Mouse (Mus musculus) fat pad, adult 2 months (tissue): ENCODE measurements around the gene Stk33.
"Not testable (repeated sequence)": the region's sequence is repeated elsewhere in the genome, so short reads cannot be mapped to it uniquely, and the experiment has no call there.

ENCODE experiments used
- DNase-seq: peaks from one replicate; pipeline ENCODE4 v3.0.0-alpha.2; 2011; ENCODE audit warnings: low read depth, low spot score; ENCODE audit errors: extremely low read depth

The Stk33 gene

GRCm38 (mm10) chr7:109438781-109439591, at the start of gene Stk33:
Stk33 (minus strand) TSS chr7:109439081.
- DNase-seq = no peak

DNA sequence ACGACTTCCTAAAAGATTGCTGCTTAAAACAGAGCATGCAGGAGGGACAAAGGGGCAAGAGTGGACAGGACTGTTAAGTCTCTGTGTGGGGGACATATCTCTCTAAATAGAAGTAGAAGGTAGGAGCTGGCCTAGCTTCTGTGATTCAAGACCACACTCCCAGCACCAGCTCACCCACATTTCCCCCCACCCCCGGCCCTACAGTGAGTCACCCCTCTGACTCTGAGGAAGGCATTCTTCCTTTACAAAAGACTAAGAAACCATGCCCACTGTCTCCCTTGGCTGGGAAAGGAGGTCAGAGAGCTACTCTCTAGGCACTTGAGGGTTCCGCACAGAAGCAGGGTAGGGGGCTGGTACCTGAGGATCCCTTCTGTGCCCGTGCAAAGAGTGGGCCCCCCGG, 45.3 kb upstream of the Stk33 start:
- DNase-seq = no peak

- no peak for DNase-seq
Measured at GRCm38 (mm10) chr7:109480765-109481197, 41.9 kb upstream of the Stk33 start.

DNA sequence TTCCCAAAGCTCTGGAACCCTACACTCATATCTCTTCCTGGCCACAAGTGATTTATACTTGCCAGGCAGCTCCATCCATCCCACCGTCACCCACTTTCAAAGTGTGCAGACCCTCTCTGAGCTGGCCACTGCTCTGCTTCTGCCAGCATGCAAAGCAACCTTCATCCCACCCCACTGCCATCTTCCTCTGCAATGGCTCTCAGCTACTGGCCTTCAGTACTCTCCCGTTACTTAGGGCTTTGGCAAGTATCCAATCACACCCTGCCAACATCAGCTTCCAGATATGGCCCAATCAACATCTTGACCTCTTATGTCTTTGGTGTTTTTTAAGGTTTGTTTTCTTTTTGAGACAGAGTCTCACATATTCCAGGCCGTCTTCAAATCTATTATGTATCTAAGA, 39.0 kb upstream of the Stk33 start:
- DNase-seq = no peak

DNA sequence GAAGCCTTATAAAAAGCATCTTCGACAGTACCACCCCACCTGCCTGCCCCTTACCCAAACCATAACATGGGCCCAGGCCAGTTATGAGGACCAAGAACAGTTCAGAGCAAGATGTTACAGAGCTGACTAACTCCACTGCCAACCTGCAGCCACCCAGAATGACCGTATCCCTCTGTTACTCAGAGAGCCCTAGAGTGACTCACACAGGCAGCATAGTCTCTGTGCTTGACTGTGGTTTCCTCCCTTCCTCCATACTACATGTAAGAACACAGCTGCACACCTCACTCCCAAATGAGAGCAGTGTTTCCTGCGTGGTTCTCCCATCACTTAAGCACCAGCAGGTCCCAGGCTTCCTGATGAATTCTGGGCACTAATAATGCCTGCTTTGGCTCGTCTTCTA, 31.8 kb upstream of the Stk33 start:
- no peak for DNase-seq

DNA sequence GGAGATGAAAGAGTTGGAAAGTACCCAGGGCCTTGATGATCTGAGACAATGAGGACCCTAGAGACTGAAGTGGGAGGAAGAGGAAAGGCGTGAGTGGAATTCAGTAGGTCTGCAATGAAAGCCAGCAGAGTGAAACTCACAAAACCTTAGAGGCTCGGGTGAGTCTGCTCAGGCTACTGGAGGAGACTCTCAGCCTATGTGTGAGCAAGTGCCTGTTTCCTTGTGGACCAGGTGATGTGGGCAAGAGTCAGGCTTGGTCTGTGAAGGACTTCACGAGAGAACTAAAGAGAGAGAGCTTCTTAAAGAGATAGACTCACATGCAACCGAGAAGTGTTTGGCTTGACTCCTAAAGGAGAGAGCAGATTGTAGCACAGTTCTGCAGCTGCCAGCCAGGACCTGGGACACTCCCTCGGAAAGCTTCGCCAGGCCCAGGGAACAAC, 29.4 kb upstream of the Stk33 start:
- DNase-seq = no peak

DNA sequence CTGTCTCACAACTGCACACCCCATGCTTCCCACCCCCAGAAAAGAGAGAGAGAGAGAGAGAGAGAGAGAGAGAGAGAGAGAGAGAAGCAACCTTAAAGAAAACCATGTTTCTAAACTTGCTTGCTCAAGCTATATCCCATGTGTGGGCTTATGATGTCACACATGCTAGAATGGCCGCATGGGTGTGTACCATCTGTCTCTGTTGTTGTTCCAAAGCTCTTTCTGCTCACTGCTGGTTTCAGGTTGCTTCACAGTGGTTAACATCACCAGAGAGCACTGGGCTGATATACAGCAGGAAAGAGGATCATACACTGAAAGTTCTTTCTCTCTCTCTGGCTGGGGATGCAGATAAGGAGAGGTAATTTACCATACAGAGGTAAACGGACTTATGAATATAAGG, 28.7 kb upstream of the Stk33 start:
- no peak for DNase-seq

GRCm38 (mm10) chr7:109460698-109461097, 21.8 kb upstream of the Stk33 start:
- DNase-seq = no peak

GRCm38 (mm10) chr7:109456563-109456962, 17.7 kb upstream of the Stk33 start:
- DNase-seq = no peak

- DNase-seq = no peak
Measured at GRCm38 (mm10) chr7:109455748-109456147, 16.9 kb upstream of the Stk33 start.

- no peak for DNase-seq
Measured at GRCm38 (mm10) chr7:109454856-109455255, 16.0 kb upstream of the Stk33 start.

DNA sequence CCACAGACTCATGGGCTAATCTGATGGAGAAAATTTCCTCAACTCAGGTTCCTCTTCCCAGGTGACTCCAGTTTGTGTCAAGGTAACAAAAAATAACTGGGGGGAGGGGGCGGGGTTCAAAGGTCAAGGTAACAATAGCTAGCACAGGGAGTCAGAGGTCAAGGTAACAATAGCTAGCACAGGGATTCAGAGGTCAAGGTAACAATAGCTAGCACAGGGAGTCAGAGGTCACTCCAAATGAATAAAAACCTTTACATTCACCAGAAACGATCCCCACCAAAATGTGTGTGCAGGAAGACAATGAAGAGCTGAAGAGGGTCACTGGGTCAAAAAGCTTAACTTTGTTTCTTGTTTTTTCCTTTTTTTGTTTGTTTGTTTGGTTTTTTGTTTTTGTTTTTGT, 9.2 kb upstream of the Stk33 start:
- DNase-seq = no peak

DNA sequence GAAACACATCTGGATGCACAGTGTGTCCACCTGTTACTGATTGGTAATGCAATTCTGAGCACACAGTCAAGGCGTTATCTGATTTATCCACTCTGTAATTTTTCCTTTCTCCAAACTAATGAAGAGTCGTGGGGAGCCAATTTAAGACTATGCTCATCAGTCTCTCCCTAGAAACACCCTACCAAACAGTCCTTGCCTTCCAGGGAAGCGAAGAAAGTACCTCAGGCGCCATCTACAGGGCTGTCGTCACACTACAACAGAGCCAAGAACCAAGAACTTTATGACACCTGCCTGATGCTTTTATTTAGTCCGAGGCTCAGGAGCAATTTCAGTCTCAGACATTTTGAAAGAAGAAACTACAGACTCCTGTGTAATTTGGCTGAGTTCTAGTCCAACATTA, 6.1 kb upstream of the Stk33 start:
- DNase-seq = no peak

DNA sequence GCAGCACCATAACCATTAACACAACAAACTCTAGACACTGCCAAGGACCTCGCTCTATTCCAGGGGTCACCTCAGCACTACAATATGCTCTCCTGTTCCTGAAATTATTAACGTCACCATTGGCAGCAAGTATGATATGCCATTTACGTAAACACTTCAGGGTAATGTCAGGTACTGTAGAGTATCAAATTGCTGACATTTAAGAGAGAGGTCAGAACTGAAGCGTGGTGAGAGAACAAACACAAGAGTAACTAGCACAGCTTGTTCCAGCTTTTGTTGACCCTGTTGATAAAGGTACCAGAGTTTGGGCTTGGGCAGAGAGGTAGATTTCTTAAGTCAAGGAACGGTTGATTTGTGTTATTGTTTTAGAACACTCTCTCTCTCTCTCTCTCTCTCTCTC, 3.9 kb upstream of the Stk33 start:
- DNase-seq = no peak

GRCm38 (mm10) chr7:109440697-109441269, 1.9 kb upstream of the Stk33 start:
- no peak for DNase-seq

- DNase-seq = no peak
Measured at GRCm38 (mm10) chr7:109424422-109425159, 14.3 kb downstream of the Stk33 start.

DNA sequence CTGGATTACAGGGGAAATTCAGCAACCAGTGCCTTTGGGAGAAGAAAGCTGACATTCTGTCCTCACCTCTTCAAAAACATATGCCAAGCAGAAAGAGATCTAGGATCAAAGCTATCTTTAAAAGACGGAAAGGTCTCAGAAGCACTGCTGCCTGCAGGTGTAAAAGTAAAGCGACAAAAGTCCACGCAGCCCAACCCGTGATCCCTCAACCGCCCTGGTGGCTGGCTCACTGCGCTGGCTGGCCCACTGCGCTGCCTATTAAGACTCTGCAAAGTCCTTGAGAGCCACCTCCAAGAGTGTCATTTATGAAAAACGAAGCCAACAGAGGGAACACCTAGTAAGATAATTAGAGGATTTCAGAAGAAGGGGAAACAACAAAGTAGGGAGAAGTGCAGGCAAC, 16.1 kb downstream of the Stk33 start:
- no peak for DNase-seq

- DNase-seq = no peak
Measured at GRCm38 (mm10) chr7:109405491-109405890, 33.4 kb downstream of the Stk33 start.

- no peak for DNase-seq
Measured at GRCm38 (mm10) chr7:109399299-109399698, 39.6 kb downstream of the Stk33 start.

- DNase-seq = no peak
Measured at GRCm38 (mm10) chr7:109381131-109381530, 57.8 kb downstream of the Stk33 start.

DNA sequence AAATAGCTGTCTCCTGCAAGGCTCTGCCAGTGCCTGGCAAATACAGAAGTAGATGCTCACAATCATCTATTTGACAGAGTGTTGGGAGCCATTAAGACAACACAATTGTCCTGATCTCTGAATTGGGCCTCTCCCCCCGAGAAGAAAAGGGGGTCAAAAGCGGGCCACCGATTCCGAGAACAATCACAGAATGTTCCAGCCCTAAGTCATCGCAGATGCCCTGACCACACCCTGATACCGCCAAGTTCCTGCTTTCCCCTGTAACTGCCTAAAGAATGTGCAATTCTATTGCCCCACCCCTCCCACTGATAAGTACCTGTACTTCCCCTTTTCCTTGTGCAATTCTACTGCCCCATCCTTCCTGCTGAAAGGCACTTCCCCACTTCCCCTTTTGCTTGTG, 65.3 kb downstream of the Stk33 start:
- DNase-seq = not testable (repeated sequence)
